Mouse (Mus musculus) testis, adult 2 months (tissue): ENCODE results near the gene Adgrf1. TPM values are rescaled to one million over a fixed set of nuclear protein-coding genes. Genes with fewer than 3 reads are reported as not detected.

Experiments
- H3K27ac ChIP-seq: fragments of 200-500 bp; 2 replicates; pipeline ENCODE4 v1.5.1; 2012; ENCODE audit warnings: low read depth, low read length; ENCODE audit not compliant: control insufficient read depth, insufficient read depth
- H3K27me3 ChIP-seq: fragments of 200-500 bp; 2 replicates; pipeline ENCODE4 v1.6.1; 2012; ENCODE audit warnings: mild to moderate bottlenecking, low read length, moderate library complexity; ENCODE audit not compliant: control insufficient read depth, insufficient read depth
- H3K36me3 ChIP-seq: fragments of 200-500 bp; 2 replicates; pipeline ENCODE4 v1.6.1; 2012; ENCODE audit warnings: mild to moderate bottlenecking, low read length; ENCODE audit not compliant: control insufficient read depth, insufficient read depth
- H3K4me1 ChIP-seq: fragments of 200-500 bp; 2 replicates; pipeline ENCODE4 v1.6.1; 2012; ENCODE audit warnings: low read length; ENCODE audit not compliant: control insufficient read depth, insufficient read depth
- H3K4me3 ChIP-seq: fragments of 200-500 bp; 2 replicates; pipeline ENCODE4 v1.5.1; 2012; ENCODE audit warnings: low read depth, mild to moderate bottlenecking, low read length, moderate library complexity, mixed read lengths; ENCODE audit not compliant: control insufficient read depth
- CTCF ChIP-seq: fragments of 200-500 bp; IDR thresholded peaks from 2 replicates; pipeline ENCODE4 v1.5.1; 2012; ENCODE audit warnings: low read depth, mild to moderate bottlenecking, inconsistent platforms, low read length, moderate library complexity; ENCODE audit not compliant: control insufficient read depth, insufficient read depth, insufficient replicate concordance
- POLR2A ChIP-seq: fragments of 200-500 bp; IDR thresholded peaks from 2 replicates; pipeline ENCODE4 v1.6.1; 2012; ENCODE audit warnings: low read depth, mild to moderate bottlenecking, inconsistent platforms, low read length, moderate library complexity; ENCODE audit not compliant: control insufficient read depth
- polyA plus RNA-seq: library from polyadenylated mRNA; depleted of rRNA; stranded (reverse); fragments of >200 nt; gene quantifications from 2 replicates; pipeline ENCODE4 v1.2.3, GENCODE M21; 2012

Gene Adgrf1
- polyA plus RNA-seq, 1 experiment, result 0.09 TPM

DNA sequence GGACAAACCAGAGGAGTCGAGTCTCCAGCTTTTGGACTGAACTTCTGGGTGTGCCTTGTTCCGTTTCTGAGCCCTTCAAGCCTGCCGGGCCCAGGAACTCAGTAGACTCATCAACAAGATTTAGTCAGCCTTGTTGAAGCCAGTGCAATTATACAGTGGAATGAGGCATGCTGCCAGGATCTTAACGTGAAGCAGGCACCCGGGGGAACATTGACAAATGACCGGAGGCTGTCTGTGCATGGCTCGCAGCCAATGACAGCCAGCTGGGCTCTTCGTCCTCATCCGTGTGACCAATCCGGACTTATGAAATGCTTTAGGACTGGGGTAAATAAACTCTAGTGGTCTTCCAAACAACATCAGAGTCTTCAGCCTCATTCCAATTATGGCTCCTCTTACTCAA, 29.0 kb upstream of the Adgrf1 start:
- no peaks in the 10 kb centered on the region for H3K27me3 ChIP-seq
- no peaks in the 10 kb centered on the region for H3K4me1 ChIP-seq
- H3K36me3 ChIP-seq, result no peaks in the 10 kb centered on the region
- no peak for TF ChIP-seq POLR2A
- TF ChIP-seq CTCF, result no peak
- no peak overlapping the region for H3K4me3 ChIP-seq
- no peak overlapping the region for H3K27ac ChIP-seq

DNA sequence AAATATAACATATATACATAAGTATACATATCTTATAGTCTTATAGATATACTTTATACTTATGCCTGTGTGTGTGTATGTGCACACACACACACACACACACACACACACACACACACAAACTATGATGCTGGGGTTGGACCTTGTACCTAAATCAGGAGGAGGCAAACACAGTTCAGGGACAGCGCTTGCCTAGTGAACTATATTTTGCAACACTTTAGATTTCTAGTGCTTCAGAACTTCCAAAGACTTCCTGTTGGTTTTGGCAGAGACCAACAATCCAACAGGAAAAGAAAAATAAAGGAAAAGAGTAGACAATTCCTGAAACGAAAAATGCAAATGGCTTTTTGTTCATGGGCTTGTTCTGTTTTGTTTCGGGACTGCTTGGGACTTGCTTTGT, 27.5 kb upstream of the Adgrf1 start:
- no peak for TF ChIP-seq CTCF
- TF ChIP-seq POLR2A, result no peak
- no peak overlapping the region for H3K4me3 ChIP-seq
- no peaks in the 10 kb centered on the region for H3K27me3 ChIP-seq
- H3K36me3 ChIP-seq, result no peaks in the 10 kb centered on the region
- H3K4me1 ChIP-seq, result no peaks in the 10 kb centered on the region
- H3K27ac ChIP-seq, result no peak overlapping the region

DNA sequence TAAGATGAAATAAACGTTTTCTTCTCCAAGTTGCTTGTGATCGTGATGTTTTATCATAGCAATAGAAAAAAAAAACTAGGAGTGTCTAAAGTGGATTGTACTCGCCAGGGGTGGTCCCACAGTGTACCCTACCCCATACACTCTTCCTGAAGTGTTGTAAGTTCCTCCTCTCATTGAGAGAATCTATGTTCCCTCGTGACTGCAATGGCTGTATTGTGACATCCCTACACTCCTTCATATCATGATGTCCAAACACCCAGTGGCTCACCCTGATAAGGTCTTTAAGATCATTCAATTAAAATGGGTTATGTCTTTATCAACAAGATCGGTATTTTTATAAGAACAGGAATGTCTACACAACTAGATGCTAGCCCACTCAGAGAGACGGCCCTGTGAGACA, 24.8 kb upstream of the Adgrf1 start:
- H3K27me3 ChIP-seq, result no peaks in the 10 kb centered on the region
- no peak for TF ChIP-seq POLR2A
- TF ChIP-seq CTCF, result no peak

DNA sequence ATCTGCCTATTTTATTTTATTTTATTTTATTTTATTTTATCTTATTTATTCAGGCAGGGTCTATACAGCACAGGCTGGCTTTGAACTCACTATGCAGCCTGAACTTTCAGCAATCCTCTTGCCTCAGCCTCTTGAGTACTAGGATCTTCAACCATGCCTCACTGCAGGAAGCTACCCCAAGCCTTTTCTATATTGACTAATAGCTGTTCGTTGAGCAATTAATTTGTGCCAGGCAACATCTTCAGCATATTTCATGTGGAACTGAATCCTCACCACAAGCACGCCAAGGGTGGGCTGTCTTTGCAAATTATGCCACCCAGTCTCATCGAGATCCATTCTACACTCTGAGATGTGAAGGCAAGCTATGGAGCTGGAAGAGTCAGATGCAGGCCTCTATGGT, 22.9 kb upstream of the Adgrf1 start:
- no peak overlapping the region for H3K27ac ChIP-seq
- TF ChIP-seq CTCF, result no peak
- no peak for TF ChIP-seq POLR2A
- no peak overlapping the region for H3K4me3 ChIP-seq
- no peaks in the 10 kb centered on the region for H3K36me3 ChIP-seq
- H3K27me3 ChIP-seq, result no peaks in the 10 kb centered on the region
- peaks cover 2% of the 10 kb centered on the region; the same call in 1 of the 2 replicates for H3K4me1 ChIP-seq

More for the DNA sequence above, 24.8 kb upstream of the Adgrf1 start:
- H3K4me1 ChIP-seq, result no peaks in the 10 kb centered on the region
- H3K4me3 ChIP-seq, result no peak overlapping the region
- no peak overlapping the region for H3K27ac ChIP-seq
- no peaks in the 10 kb centered on the region for H3K36me3 ChIP-seq

DNA sequence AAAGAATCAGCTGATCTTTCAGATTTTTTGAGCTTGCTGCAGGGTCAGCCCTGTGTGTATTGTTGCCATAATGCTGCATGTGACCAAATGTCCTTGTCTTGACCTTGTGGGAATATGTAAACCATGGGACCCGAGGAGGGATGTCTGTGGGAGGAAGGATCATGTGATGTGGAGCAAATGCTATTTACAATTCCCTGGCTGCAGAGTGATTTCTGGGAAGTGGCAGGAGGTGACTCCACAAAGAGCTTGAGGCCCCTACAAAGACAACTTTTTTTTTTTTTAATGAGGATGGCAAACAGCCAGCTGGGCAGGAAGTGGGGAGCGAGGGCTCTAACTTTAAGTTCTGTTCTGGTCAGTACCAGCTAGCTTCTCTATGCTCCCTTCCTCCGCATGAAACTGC, 20.5 kb upstream of the Adgrf1 start:
- no peak overlapping the region for H3K27ac ChIP-seq
- TF ChIP-seq POLR2A (no peak), CTCF (no peak)

DNA sequence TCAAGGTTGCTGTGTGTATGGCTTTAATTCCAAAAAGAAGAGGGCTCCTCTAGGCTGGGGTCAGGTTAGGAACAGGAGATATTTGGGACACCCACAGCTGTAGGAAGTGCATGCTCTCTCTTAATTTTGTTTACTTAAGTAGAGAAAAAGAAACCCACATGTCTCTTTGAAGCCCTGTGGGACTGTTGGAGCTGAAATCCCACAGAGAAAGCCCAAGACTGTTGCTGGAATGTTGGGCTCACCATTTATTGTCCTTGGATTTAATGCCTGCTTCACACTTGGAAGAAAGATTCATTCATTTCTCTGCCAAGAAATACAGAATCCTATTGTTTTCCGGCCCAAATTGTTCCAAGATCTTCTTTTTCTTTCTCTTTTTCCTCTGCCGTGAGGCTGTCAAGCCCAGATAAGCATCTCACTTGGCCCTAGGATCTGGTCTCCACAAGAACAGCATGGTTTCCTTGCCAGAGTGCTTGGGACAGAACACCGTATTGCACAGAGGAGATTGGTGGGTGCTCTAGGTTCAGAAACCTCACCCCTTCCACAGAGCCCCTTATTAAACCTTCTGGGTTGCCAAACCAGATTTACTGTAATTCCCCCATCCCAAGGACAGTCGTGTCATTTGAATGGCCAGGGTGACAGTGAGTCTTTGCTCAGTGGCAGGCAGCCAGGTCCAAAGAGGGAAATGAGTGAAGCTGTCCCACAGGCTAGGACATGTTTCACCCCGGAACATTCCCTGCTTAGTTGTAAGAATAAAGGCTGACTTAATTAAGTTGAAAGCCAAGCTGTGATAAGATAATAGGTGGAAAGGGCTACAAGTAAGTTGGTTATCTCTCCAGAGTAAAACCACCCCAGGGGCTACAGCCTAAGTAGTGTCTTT, 18.6 kb upstream of the Adgrf1 start:
- H3K27ac ChIP-seq, result no peak overlapping the region
- H3K4me3 ChIP-seq, result no peak overlapping the region

More for the DNA sequence above, 20.5 kb upstream of the Adgrf1 start:
- Histone ChIP-seq H3K36me3 (no peaks in the 10 kb centered on the region), H3K4me3 (no peak overlapping the region), H3K27me3 (no peaks in the 10 kb centered on the region), H3K4me1 (peaks cover 2% of the 10 kb centered on the region; the same call in 1 of the 2 replicates)

DNA sequence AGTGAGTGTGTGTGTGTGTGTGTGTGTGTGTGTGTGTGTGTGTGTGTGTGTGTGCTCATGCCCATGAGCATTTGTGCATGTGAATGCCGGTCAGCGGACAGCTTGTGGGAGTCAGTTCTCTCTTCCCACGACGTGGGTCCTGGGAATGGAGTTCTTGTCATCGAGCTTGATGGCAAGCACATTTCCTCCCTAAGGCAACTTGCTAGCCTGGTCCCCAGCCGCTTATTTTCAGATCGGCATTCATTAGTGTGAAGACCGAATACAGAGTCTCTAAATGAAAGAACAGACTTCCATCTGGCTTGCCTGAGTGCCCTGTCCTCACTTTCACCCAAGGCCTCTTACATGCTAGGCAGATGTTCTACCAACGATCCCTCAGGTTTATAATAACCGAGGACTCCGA, 17.3 kb upstream of the Adgrf1 start:
- H3K36me3 ChIP-seq, result no peaks in the 10 kb centered on the region
- H3K4me3 ChIP-seq, result no peak overlapping the region
- TF ChIP-seq CTCF, result no peak
- TF ChIP-seq POLR2A, result no peak

More for the DNA sequence above, 18.6 kb upstream of the Adgrf1 start:
- Histone ChIP-seq H3K27me3 (no peaks in the 10 kb centered on the region), H3K4me1 (peaks cover 6% of the 10 kb centered on the region; the same call in 1 of the 2 replicates), H3K36me3 (no peaks in the 10 kb centered on the region)
- TF ChIP-seq POLR2A, result no peak

DNA sequence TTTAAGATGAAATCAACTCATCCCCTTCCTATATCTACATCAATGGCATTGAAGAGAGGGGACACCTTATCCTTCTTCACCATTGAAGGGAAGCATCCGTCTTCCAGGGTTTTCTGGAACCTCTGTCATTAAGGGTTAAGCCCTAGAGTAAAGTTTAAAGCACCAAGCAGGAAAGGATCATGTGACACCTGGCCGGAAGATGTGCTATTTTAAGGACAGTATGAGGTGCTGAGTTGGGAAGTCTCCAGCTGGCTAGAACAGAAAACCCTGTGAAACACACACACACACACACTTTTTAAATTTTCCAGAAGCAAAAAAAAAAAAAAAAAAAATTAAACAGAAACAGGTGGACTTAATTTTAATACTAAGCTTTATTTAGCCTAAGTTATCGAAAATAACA, 15.9 kb upstream of the Adgrf1 start:
- Histone ChIP-seq H3K4me1 (peaks cover 6% of the 10 kb centered on the region; the same call in 1 of the 2 replicates), H3K4me3 (no peak overlapping the region), H3K27ac (no peak overlapping the region), H3K36me3 (no peaks in the 10 kb centered on the region), H3K27me3 (no peaks in the 10 kb centered on the region)
- TF ChIP-seq POLR2A (no peak), CTCF (no peak)

More for the DNA sequence above, 17.3 kb upstream of the Adgrf1 start:
- no peaks in the 10 kb centered on the region for H3K27me3 ChIP-seq
- peaks cover 6% of the 10 kb centered on the region; the same call in 1 of the 2 replicates for H3K4me1 ChIP-seq
- H3K27ac ChIP-seq, result no peak overlapping the region
